Mouse (Mus musculus) thymus, adult 2 months (tissue): Measurements from ENCODE around the gene Gm12830. TPM values are rescaled to one million over a fixed set of nuclear protein-coding genes. Genes with fewer than 3 reads are reported as not detected.
A peak's percentile ranks its signal among the peaks of the same experiment; 100 is the strongest.

Experiments used
- DNase-seq: peaks from one replicate; pipeline ENCODE4 v3.0.0; 2021
- H3K27ac ChIP-seq: fragments of 200-500 bp; 2 replicates; pipeline ENCODE4 v1.5.1; 2012; ENCODE audit warnings: low read length, control low read depth; ENCODE audit not compliant: control insufficient read depth, insufficient read depth
- H3K27me3 ChIP-seq: fragments of 200-500 bp; 2 replicates; pipeline ENCODE4 v1.6.1; 2012; ENCODE audit warnings: mild to moderate bottlenecking, low read length, moderate library complexity, mixed read lengths; ENCODE audit not compliant: control insufficient read depth, insufficient read depth
- H3K36me3 ChIP-seq: fragments of 200-500 bp; 2 replicates; pipeline ENCODE4 v1.6.1; 2012; ENCODE audit warnings: mild to moderate bottlenecking, low read length, moderate library complexity; ENCODE audit not compliant: control insufficient read depth, insufficient read depth
- H3K4me1 ChIP-seq: fragments of 200-500 bp; replicated peaks from 2 replicates; pipeline ENCODE4 v1.6.1; 2012; ENCODE audit warnings: low read length; ENCODE audit not compliant: control insufficient read depth, insufficient read depth
- H3K4me3 ChIP-seq: fragments of 200-500 bp; 2 replicates; pipeline ENCODE4 v1.5.1; 2012; ENCODE audit warnings: mild to moderate bottlenecking, low read length, control low read depth, moderate library complexity; ENCODE audit not compliant: control insufficient read depth, insufficient read depth
- CTCF ChIP-seq: fragments of 200-500 bp; IDR thresholded peaks from 2 replicates; pipeline ENCODE4 v1.5.1; 2012; ENCODE audit warnings: mild to moderate bottlenecking, control low read depth, low read length, moderate library complexity, borderline replicate concordance; ENCODE audit not compliant: control insufficient read depth, poor library complexity, insufficient read depth; ENCODE audit errors: extremely low read depth
- POLR2A ChIP-seq: fragments of 200-500 bp; IDR thresholded peaks from 2 replicates; pipeline ENCODE4 v1.6.1; 2012; ENCODE audit warnings: mild to moderate bottlenecking, low read length, control low read depth, moderate library complexity; ENCODE audit not compliant: control insufficient read depth, poor library complexity, insufficient read depth; ENCODE audit errors: extremely low read depth
- WGBS: fragments of 180-500 bp; shearing (Covaris S2); methylation state at CpG from one replicate; pipeline ENCODE4 v1.1.7; 2018; 5-methylcytosine and 5-hydroxymethylcytosine counted together
- polyA plus RNA-seq: library from polyadenylated mRNA; depleted of rRNA; stranded (reverse); fragments of >200 nt; gene quantifications from 2 replicates; pipeline ENCODE4 v1.2.3, GENCODE M21; 2012; rRNA removed

Gene Gm12830
- polyA plus RNA-seq, result not detected in 2 replicates

DNA sequence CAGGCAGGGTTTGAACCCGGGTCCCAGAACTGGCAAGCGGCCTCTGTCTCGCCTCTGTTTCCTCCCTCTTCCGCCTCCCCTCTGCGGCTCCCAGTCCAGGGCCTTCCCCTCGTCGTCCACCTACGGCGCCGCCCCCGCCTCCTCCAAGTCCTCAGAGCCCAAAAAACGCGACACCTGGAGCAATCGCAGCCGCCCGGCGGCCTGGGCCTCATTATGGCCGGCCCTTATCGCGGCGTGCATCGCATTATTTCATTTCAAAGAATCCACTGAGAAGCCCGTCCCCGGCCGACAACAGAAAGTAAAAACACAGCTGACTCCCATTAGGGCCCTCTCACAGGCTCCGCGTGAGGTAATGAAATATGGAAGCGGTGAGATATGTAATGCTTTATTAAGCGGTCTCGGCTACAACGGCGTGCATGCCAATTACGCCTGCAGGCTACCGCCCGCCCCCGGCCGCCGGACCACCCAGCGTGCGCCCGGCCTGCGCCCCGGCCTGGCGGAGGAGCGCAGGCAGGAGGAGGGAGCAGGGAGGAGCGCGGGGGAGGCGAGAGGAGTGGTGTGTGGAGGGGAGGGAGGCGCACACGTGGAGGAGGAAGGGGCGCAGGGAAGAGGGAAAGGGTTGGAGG lies at the start of gene Gm12830:
TSS of gene Gm12830 (plus strand) at position 156 of the 626 bp plus-strand sequence.
- DNase-seq, result peak; percentile 2
- Histone ChIP-seq H3K27ac (no peak within 1 kb of the TSS), H3K27me3 (no peaks in the 10 kb centered on the region; the same call in 1 of the 2 replicates), H3K4me3 (peak within 1 kb of the TSS; percentile 26), H3K4me1 (no peaks in the 10 kb centered on the region), H3K36me3 (no peaks in the 10 kb centered on the region)
- 4% methylated on average over 51 of the region's 51 CpGs for WGBS
- TF ChIP-seq POLR2A, result no peak
- TF ChIP-seq CTCF, result no peak

DNA sequence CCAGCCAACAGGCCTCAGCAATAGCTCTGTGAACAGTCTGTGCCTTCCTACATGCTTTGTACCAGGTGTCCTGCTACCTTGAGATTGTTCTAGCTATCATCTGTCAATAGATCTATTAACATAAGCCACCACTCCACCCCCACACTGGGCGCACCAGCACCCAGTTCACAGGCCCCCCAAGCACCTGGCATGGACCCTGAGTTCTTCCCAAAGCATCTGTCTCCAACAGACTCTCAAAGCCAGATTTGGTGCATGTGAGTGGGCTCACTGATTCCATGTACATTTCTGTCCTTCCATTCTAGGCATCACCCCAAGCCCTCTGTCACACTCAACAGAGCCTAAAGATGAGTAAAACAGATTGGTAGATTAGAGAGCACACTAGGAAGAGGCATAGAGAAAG lies 48.2 kb upstream of the Gm12830 start:
- H3K27me3 ChIP-seq, result no peaks in the 10 kb centered on the region
- H3K4me1 ChIP-seq, result no peaks in the 10 kb centered on the region
- H3K4me3 ChIP-seq, result no peak overlapping the region
- 100% methylated on average over 1 of the region's 1 CpGs for WGBS
- H3K36me3 ChIP-seq, result no peaks in the 10 kb centered on the region
- no peak overlapping the region for H3K27ac ChIP-seq
- TF ChIP-seq CTCF, result no peak
- TF ChIP-seq POLR2A, result no peak
- DNase-seq, result no peak

GRCm38 (mm10) chr4:114777625-114778202 lies 43.8 kb upstream of the Gm12830 start:
- Histone ChIP-seq H3K4me3 (no peak overlapping the region), H3K36me3 (no peaks in the 10 kb centered on the region), H3K4me1 (no peaks in the 10 kb centered on the region), H3K27me3 (no peaks in the 10 kb centered on the region), H3K27ac (no peak overlapping the region)
- no peak for TF ChIP-seq POLR2A
- no peak for TF ChIP-seq CTCF
- WGBS, result 94% methylated on average over 11 of the region's 11 CpGs
- no peak for DNase-seq

- H3K27ac ChIP-seq, result no peak overlapping the region
- WGBS, result 83% methylated on average over 7 of the region's 7 CpGs
- TF ChIP-seq POLR2A, result no peak
- no peak for TF ChIP-seq CTCF
- H3K4me1 ChIP-seq, result no peaks in the 10 kb centered on the region
- no peaks in the 10 kb centered on the region for H3K27me3 ChIP-seq
- no peak for DNase-seq
- no peaks in the 10 kb centered on the region for H3K36me3 ChIP-seq
- H3K4me3 ChIP-seq, result no peak overlapping the region
Measured at GRCm38 (mm10) chr4:114778716-114779474, 42.6 kb upstream of the Gm12830 start.

GRCm38 (mm10) chr4:114779475-114779757 lies 42.1 kb upstream of the Gm12830 start:
- DNase-seq, result no peak
- Histone ChIP-seq H3K4me3 (no peak overlapping the region), H3K4me1 (no peaks in the 10 kb centered on the region), H3K36me3 (no peaks in the 10 kb centered on the region), H3K27me3 (no peaks in the 10 kb centered on the region), H3K27ac (no peak overlapping the region)
- 84% methylated on average over 5 of the region's 5 CpGs for WGBS
- no peak for TF ChIP-seq CTCF
- TF ChIP-seq POLR2A, result no peak

DNA sequence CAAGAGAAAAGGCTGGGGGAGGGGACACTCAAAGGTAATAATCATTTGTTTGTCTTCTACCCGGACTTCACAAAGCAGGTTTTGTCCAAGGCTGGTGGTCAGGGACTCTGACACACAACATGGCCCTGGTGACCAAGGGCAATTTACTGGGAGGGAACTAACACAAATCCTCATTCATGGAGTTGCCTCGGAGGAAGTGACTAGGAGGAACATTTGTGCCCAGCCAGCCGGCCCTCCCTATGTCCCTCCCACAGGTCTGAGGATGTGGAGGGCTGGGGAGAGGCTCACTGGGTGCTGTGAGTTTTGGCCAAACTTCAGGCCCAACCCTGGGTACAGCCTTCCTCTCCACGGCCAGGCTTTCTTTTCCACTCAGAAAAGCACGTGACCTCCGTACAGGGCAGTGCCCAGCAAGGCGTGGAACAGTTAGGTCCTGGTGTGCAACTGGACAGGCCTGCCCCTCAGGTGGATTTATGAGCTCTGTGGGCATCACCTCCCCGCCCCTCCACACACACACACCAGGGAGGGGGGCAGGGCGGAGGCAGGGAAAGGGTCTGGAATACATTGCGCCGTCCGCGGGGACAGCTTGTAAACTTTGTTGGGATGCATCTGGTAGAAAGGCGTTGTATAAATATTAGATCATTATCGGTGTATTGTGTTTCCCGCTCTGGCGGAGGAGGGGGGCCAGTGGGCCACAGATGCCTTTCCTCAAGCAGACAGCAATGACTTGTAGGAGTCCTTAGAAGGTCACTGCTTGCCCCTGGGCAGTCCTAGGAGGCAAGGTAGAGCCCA lies 41.6 kb upstream of the Gm12830 start:
- TF ChIP-seq CTCF, result no peak
- TF ChIP-seq POLR2A, result no peak
- WGBS, result 85% methylated on average over 17 of the region's 17 CpGs
- Histone ChIP-seq H3K27me3 (no peaks in the 10 kb centered on the region), H3K36me3 (no peaks in the 10 kb centered on the region), H3K4me1 (no peaks in the 10 kb centered on the region), H3K4me3 (no peak overlapping the region), H3K27ac (no peak overlapping the region)
- DNase-seq, result no peak
